Mouse (Mus musculus) embryonic facial prominence, embryonic 14.5 days (tissue): ENCODE results near the gene Gmds. TPM values are rescaled to one million over a fixed set of nuclear protein-coding genes. Genes with fewer than 3 reads are reported as not detected.

Source experiments
- ATAC-seq: fragments of 200-750 bp; cut with Nextera tagmentation; 2 replicates; pipeline ENCODE4 v1.8.0; 2017; ENCODE audit warnings: low read depth, moderate number of reproducible peaks, moderate TSS enrichment
- DNase-seq: peaks from one replicate; pipeline ENCODE4 v3.0.0-alpha.2; 2015; ENCODE audit warnings: low spot score
- H3K27ac ChIP-seq: fragments of 300-500 bp; sonication (generic); replicated peaks from 2 replicates; pipeline ENCODE4 v1.5.1; 2014; ENCODE audit warnings: low read depth, mild to moderate bottlenecking, low read length, moderate library complexity
- H3K27me3 ChIP-seq: fragments of 300-500 bp; sonication (generic); replicated peaks from 2 replicates; pipeline ENCODE4 v1.6.1; 2014; ENCODE audit warnings: low read length; ENCODE audit not compliant: control insufficient read depth, insufficient read depth
- H3K36me3 ChIP-seq: fragments of 300-500 bp; sonication (generic); 2 replicates; pipeline ENCODE4 v1.6.1; 2014; ENCODE audit warnings: low read length, mixed read lengths; ENCODE audit not compliant: control insufficient read depth, insufficient read depth
- H3K4me1 ChIP-seq: fragments of 300-500 bp; sonication (generic); 2 replicates; pipeline ENCODE4 v1.6.1; 2014; ENCODE audit warnings: antibody characterized with exemption, low read length; ENCODE audit not compliant: control insufficient read depth, insufficient read depth
- H3K4me2 ChIP-seq: fragments of 300-500 bp; sonication (generic); 2 replicates; pipeline ENCODE4 v1.6.1; 2014; ENCODE audit warnings: low read depth, mild to moderate bottlenecking, low read length, moderate library complexity, mixed read lengths
- H3K4me3 ChIP-seq: fragments of 300-500 bp; sonication (generic); 2 replicates; pipeline ENCODE4 v1.5.1; 2014; ENCODE audit warnings: low read depth, mild to moderate bottlenecking, low read length
- H3K9ac ChIP-seq: fragments of 300-500 bp; sonication (generic); 2 replicates; pipeline ENCODE4 v1.6.1; 2014; ENCODE audit warnings: low read depth, mild to moderate bottlenecking, low read length, moderate library complexity, mixed read lengths
- H3K9me3 ChIP-seq: fragments of 300-500 bp; sonication (generic); 2 replicates; pipeline ENCODE4 v1.6.1; 2016; ENCODE audit warnings: low read length; ENCODE audit not compliant: control insufficient read depth
- WGBS: fragments of 180-500 bp; shearing (Covaris S2); extraction: QIAGEN DNeasy Blood & Tissue Kit; methylation state at CpG from one replicate; pipeline ENCODE4 v1.1.7; 2014; 5-methylcytosine and 5-hydroxymethylcytosine counted together
- polyA plus RNA-seq: library from polyadenylated mRNA; unstranded; fragments of >200 nt; fragmentation: Nextera tagmentation; extraction: Ambion mirVana; gene quantifications from 2 replicates; pipeline ENCODE4 v1.2.1, GENCODE M21; 2014

The Gmds gene
- polyA plus RNA-seq, 1 experiment from 2014 or later = 39.4 TPM

GRCm38 (mm10) chr13:31806890-31807735 is 531.4 kb downstream of the Gmds start:
- Histone ChIP-seq H3K36me3 (no peaks in the 10 kb centered on the region; the same call in 1 of the 2 replicates), H3K4me2 (peak overlapping the region; percentile 89), H3K4me1 (0 out of 2 replicates have a peak, but pooled peaks cover 3% of the 10 kb centered on the region), H3K27ac (peak overlapping the region; percentile 96), H3K4me3 (peak overlapping the region; percentile 67), H3K27me3 (peaks cover 83% of the 10 kb centered on the region), H3K9ac (peak overlapping the region; percentile 92), H3K9me3 (no peaks in the 10 kb centered on the region)
- under 1% methylated on average over 51 of the region's 101 CpGs for WGBS
- no peak for DNase-seq
- peak; percentile 23 for ATAC-seq

DNA sequence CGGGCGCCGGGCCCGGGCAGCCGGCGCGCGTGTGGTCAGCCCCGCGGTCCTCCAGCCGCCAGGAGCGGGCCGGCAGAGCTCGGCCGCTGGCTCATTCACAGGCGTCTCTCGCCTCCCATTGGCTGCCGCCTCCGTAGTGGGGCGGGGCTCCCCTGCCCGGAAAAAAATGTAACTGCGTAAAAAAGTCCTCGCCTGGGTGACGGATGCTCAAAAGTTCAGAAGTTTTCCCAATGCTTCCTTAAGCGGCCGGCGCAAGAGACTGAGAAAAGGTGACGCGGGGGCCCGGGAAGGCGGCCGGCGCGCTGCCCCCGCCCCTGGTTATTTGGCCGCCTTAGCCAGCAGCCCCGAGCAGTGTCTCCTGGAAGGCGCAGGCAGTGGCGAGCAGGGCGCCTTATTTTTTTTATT is 532.1 kb downstream of the Gmds start, which contains the start of gene Foxc1:
Gene Foxc1 (plus strand): TSS at position 206 of the 405 bp plus-strand sequence.
- peak; percentile 88 for ATAC-seq
- Histone ChIP-seq H3K9ac (peak within 1 kb of the TSS; percentile 92), H3K27me3 (peaks cover 83% of the 10 kb centered on the region), H3K4me1 (0 out of 2 replicates have a peak, but pooled peaks cover 5% of the 10 kb centered on the region), H3K9me3 (no peaks in the 10 kb centered on the region), H3K4me2 (peak within 1 kb of the TSS; percentile 89), H3K36me3 (no peaks in the 10 kb centered on the region; the same call in 1 of the 2 replicates), H3K27ac (peak within 1 kb of the TSS; percentile 96), H3K4me3 (peak within 1 kb of the TSS; percentile 67)
- under 1% methylated on average over 20 of the region's 40 CpGs for WGBS
- peak; percentile 95 for DNase-seq

DNA sequence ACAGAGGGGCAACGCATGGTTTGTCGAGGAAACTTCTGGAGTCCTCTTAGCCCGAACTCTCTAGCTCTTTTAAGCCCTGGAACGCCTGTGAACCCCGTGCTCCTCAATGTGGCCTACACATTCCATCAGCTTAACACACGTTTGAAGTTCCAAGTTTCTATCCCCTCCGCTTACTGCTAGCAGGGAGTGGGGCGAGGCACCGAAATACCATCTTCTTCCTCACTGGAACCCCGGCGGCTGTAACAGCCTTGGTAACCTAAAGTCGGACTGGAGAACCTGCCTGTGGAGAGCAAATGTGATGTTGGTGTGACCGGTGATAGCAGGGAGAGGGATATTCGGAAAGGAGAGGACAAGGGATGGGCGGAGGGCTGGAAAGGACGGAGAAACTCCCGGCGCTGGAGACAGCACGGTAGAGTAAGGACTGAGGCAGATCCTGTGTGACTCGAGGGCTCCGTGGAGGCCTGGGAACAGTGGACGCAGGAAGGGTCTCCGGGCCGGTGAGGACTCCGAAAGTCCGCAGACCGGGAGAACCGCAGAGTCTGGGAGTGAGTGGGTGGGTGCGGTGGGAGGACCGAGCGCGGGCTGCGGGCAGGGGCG is 532.6 kb downstream of the Gmds start:
- Histone ChIP-seq H3K4me1 (0 out of 2 replicates have a peak, but pooled peaks cover 6% of the 10 kb centered on the region), H3K4me2 (peak overlapping the region; percentile 89), H3K27ac (peak overlapping the region; percentile 96), H3K4me3 (peak overlapping the region; percentile 67), H3K9ac (peak overlapping the region; percentile 92), H3K27me3 (peaks cover 83% of the 10 kb centered on the region), H3K9me3 (no peaks in the 10 kb centered on the region), H3K36me3 (no peaks in the 10 kb centered on the region; the same call in 1 of the 2 replicates)
- ATAC-seq (peak; percentile 27), DNase-seq (no peak)
- WGBS = 5% methylated on average over 21 of the region's 34 CpGs

DNA sequence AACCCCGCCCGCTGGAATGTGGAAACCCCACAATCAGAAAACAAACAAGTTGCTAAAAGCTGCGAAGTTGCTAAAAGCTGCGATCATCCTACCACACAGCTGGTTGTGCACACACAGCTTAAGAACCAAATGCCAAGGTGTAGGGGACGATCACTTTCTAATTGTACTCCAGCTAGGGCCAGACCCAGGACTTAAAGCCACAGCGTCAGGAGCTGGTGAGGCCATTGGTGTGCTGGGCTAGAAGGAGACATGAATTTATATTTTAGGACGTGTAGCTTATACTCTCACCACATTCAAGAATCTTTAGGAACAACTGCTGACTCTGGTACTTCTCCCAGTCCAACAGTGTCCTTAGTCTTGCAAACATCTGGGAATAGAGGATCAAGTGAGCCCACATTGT is 534.0 kb downstream of the Gmds start:
- H3K27me3 ChIP-seq = peaks cover 88% of the 10 kb centered on the region
- H3K9me3 ChIP-seq = no peaks in the 10 kb centered on the region
- DNase-seq (no peak), ATAC-seq (no peak)
- H3K9ac ChIP-seq = 0 out of 2 replicates have a peak overlapping the region, but pooled peaks have one; percentile 14
- 0 out of 2 replicates have a peak, but pooled peaks cover 12% of the 10 kb centered on the region for H3K4me1 ChIP-seq
- no peaks in the 10 kb centered on the region; the same call in 1 of the 2 replicates for H3K36me3 ChIP-seq
- H3K4me3 ChIP-seq = no peak overlapping the region
- H3K4me2 ChIP-seq = peak overlapping the region; percentile 89
- H3K27ac ChIP-seq = peak overlapping the region; percentile 28; the same call in 1 of the 2 replicates
- 5% methylated on average over 7 of the region's 7 CpGs for whole genome bisulfite sequencing

DNA sequence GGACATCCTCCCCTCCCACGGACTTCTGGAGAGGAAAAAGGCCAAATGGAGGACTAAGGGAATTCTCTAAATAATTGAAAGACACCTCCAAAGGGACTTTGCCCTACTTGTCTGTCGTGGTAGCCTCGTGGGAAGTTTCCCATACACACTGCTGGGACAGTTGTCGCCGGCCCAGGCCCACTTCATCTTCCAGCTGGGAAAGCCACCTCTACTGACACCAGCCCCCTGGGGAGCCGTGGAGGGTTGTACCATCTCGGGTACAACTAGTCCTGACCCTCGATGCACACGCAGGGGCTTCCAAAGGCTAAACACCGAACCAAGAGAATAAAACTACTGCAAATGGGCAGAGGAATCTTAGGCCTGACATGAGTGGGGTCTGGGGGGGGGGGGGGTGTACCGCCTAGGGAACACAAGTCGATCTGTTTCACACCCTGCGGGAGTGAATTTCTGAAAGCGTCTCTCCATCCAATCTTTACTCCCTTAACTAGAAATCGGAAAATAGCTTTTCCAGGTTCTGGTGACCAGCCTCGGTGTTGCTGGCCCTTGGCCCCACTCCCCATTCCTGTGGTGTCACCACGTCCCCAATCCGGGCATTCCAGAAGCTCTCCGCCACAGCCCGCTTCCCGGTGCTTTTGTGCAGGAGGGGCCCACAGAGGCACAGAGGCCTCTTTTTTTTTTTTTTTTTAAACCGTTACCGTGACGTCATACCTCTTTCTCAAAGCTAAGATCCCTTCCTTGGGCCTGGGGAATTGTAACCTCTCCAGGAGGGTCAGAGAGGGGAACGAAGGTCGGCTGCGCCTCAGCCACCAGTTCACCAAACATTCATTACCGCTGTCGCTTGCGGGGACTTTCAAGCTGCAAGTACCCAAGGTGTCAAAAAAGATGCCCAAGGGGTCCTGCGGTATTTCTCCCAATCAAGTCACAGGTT is 535.1 kb downstream of the Gmds start:
- ATAC-seq (no peak), DNase-seq (no peak)
- 0 out of 2 replicates have a peak, but pooled peaks cover 12% of the 10 kb centered on the region for H3K4me1 ChIP-seq
- peak overlapping the region; percentile 25; the same call in 1 of the 2 replicates for H3K9ac ChIP-seq
- peak overlapping the region; percentile 9; the same call in 1 of the 2 replicates for H3K4me3 ChIP-seq
- no peaks in the 10 kb centered on the region; the same call in 1 of the 2 replicates for H3K36me3 ChIP-seq
- no peaks in the 10 kb centered on the region for H3K9me3 ChIP-seq
- no peak overlapping the region for H3K27ac ChIP-seq
- WGBS = 3% methylated on average over 31 of the region's 31 CpGs
- peak overlapping the region; percentile 89 for H3K4me2 ChIP-seq
- H3K27me3 ChIP-seq = peaks cover 93% of the 10 kb centered on the region

DNA sequence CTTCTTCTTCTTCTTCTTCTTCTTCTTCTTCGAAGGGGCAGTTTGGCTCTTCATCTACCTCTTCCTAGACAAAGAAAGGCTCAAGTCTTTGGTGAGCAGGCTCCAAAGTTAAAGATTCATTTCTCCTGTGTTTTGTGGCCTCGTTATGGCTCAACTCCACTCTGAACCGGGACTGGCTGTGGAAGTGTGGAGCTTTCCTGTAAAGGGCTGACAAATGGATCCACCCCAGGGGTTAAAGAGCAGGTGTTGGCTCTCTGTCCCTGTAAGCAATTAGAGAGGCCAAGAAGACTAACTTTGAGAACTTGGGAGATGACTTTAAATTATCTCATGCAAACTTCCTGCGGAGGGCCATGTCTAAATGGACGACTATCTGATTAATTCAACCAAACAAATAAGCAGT is 536.1 kb downstream of the Gmds start:
- no peak overlapping the region for H3K9ac ChIP-seq
- H3K4me1 ChIP-seq = 0 out of 2 replicates have a peak, but pooled peaks cover 12% of the 10 kb centered on the region
- no peaks in the 10 kb centered on the region for H3K36me3 ChIP-seq
- ATAC-seq (no peak), DNase-seq (no peak)
- WGBS = 12% methylated on average over 5 of the region's 5 CpGs
- H3K27me3 ChIP-seq = peaks cover 92% of the 10 kb centered on the region
- H3K4me3 ChIP-seq = no peak overlapping the region
- no peaks in the 10 kb centered on the region for H3K9me3 ChIP-seq
- no peak overlapping the region for H3K4me2 ChIP-seq
- H3K27ac ChIP-seq = no peak overlapping the region

GRCm38 (mm10) chr13:31801703-31802305 is 536.7 kb downstream of the Gmds start:
- ATAC-seq (no peak), DNase-seq (no peak)
- no peak overlapping the region for H3K27ac ChIP-seq
- 0 out of 2 replicates have a peak, but pooled peaks cover 12% of the 10 kb centered on the region for H3K4me1 ChIP-seq
- peaks cover 89% of the 10 kb centered on the region for H3K27me3 ChIP-seq
- peak overlapping the region; percentile 51 for H3K9ac ChIP-seq
- H3K36me3 ChIP-seq = no peaks in the 10 kb centered on the region
- 8% methylated on average over 21 of the region's 25 CpGs for WGBS
- peak overlapping the region; percentile 41 for H3K4me3 ChIP-seq
- peak overlapping the region; percentile 78 for H3K4me2 ChIP-seq
- H3K9me3 ChIP-seq = no peaks in the 10 kb centered on the region
